Mouse (Mus musculus): ENCODE data around the gene Osr1.

DNA sequence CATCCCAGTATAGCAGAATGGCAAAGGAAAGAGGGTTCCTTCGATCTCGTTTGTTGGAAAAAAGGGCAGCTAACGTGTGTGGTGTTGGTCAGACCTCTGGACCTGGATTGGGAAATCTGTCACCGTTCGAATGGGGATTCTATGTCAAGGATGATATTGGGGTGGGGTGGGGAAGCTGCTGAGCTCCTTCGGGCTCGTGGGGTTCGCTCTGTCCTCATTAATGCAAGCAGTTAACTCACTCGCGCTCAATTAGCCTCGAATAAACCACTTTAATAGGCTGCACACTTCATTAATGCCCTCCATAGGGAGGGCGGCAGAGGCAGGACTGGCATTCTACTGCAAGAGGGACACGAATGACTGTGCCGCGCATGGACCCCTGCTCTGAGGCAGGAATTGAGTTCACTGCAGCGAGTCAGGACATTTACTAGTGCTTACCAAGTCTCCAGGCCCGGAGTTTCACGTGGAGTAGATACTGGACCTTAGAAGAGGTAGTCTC, 6.2 kb downstream of the Osr1 start:
- no peak for TF ChIP-seq CTCF (IDR thresholded peaks at IDR 0.05; ENCODE audit: insufficient read depth, low read depth, low read length)
- no peak for TF ChIP-seq POLR2A (IDR thresholded peaks at IDR 0.05; ENCODE audit: insufficient read depth, low read depth, low read length)

Measured in olfactory bulb, adult 2 months (tissue).